In genomic region chr1:172240945-172241708, GRCm38 (mm10) we compare ENCODE assay signal across 13 mouse cellular contexts. TPM values are rescaled to one million over a fixed set of nuclear protein-coding genes. Genes with fewer than 3 reads are reported as not detected.
DNase-seq lines count a peak whose midpoint lies in the region; ATAC-seq and TF ChIP-seq lines count a peak whose summit lies in the region.
"Had no signal": no experiment of that assay in that cellular context is flagged by ENCODE, and none has a peak within 500 bp of the region (broad histone marks: within the 10 kb centered on the region; RNA-seq: fewer than 3 reads in every experiment).

No protein-coding gene starts in this region.

- H3K4me1 ChIP-seq in forebrain, embryonic 10.5 days, result peaks cover 45% of the 10 kb centered on the region
- H3K4me1 ChIP-seq in forebrain, postnatal 0 days (ENCODE audit: insufficient read depth), result no peaks in the 10 kb centered on the region
- peaks cover 15% of the 10 kb centered on the region for H3K4me1 ChIP-seq in heart, postnatal 0 days (ENCODE audit: control insufficient read depth, insufficient read depth)

- no peak for DNase-seq in forebrain, embryonic 10.5 days (ENCODE audit: extremely low spot score, low spot score)
- DNase-seq in forebrain, postnatal 0 days, result no peak
- peak; percentile 22 for DNase-seq in lung, postnatal 36 days
- DNase-seq in lung, postnatal 14 days, result no peak
- no peak for DNase-seq in heart, postnatal 0 days (ENCODE audit: low spot score)
- DNase-seq in layer of hippocampus, postnatal 14 days (ENCODE audit: low spot score in 2 of 2), result no peak
- DNase-seq in cerebellum, adult 11 months, result no peak
- DNase-seq: lung, adult 18-20 months had no signal

- no peaks in the 10 kb centered on the region for H3K9me3 ChIP-seq in forebrain, embryonic 10.5 days
- H3K9me3 ChIP-seq in forebrain, postnatal 0 days (ENCODE audit: low read length), result no peaks in the 10 kb centered on the region
- no peaks in the 10 kb centered on the region for H3K9me3 ChIP-seq in heart, postnatal 0 days (replicated peaks; ENCODE audit: control insufficient read depth, low read length)
- H3K9me3 ChIP-seq: embryonic facial prominence, embryonic 13.5 days; stomach, embryonic 15.5 days had no signal

- no peak for ATAC-seq in forebrain, postnatal 0 days
- ATAC-seq in heart, postnatal 0 days (ENCODE audit: insufficient read depth, low read depth), result no peak
- peak; percentile 72 for ATAC-seq in monocyte, adult 5-6 weeks (replicated peaks; ENCODE audit: insufficient number of reproducible peaks, low FRiP score, low TSS enrichment, poor library complexity, severe bottlenecking)
- ATAC-seq: inflammation-experienced regulatory T-cells, adult 6 months had no signal

- no peak for TF ChIP-seq EP300 in heart, postnatal 0 days (IDR thresholded peaks at IDR 0.05; ENCODE audit: low read depth)

- no peak overlapping the region for H3K4me2 ChIP-seq in forebrain, postnatal 0 days (ENCODE audit: low read depth)
- no peak overlapping the region for H3K4me2 ChIP-seq in heart, postnatal 0 days (ENCODE audit: low read depth, low read length)
- H3K4me2 ChIP-seq: embryonic facial prominence, embryonic 13.5 days; stomach, embryonic 15.5 days had no signal

- no peak for TF ChIP-seq CTCF in forebrain, postnatal 0 days (IDR thresholded peaks at IDR 0.05; ENCODE audit: low read depth)
- no peak for TF ChIP-seq CTCF in heart, postnatal 0 days (IDR thresholded peaks at IDR 0.05; ENCODE audit: low read depth)

- no peaks in the 10 kb centered on the region for H3K36me3 ChIP-seq in forebrain, embryonic 10.5 days (replicated peaks)
- no peaks in the 10 kb centered on the region for H3K36me3 ChIP-seq in forebrain, postnatal 0 days (ENCODE audit: insufficient read depth)
- H3K36me3 ChIP-seq in heart, postnatal 0 days (replicated peaks; ENCODE audit: control insufficient read depth, insufficient read depth, low read length), result no peaks in the 10 kb centered on the region
- H3K36me3 ChIP-seq: embryonic facial prominence, embryonic 13.5 days; stomach, embryonic 15.5 days had no signal

- no peak overlapping the region for H3K9ac ChIP-seq in forebrain, postnatal 0 days
- H3K9ac ChIP-seq in heart, postnatal 0 days (replicated peaks; ENCODE audit: low read depth, low read length), result no peak overlapping the region
- H3K9ac ChIP-seq: embryonic facial prominence, embryonic 13.5 days; stomach, embryonic 15.5 days had no signal

- WGBS in forebrain, embryonic 10.5 days, result 49% methylated on average over 6 of the region's 6 CpGs
- WGBS in forebrain, postnatal 0 days, result 30% methylated on average over 6 of the region's 6 CpGs
- WGBS in heart, postnatal 0 days, result 70% methylated on average over 6 of the region's 6 CpGs

- peaks cover 35% of the 10 kb centered on the region for H3K27me3 ChIP-seq in forebrain, embryonic 10.5 days (ENCODE audit: poor library complexity, severe bottlenecking)
- H3K27me3 ChIP-seq in forebrain, postnatal 0 days (ENCODE audit: insufficient read depth, low read length), result no peaks in the 10 kb centered on the region
- H3K27me3 ChIP-seq in heart, postnatal 0 days (ENCODE audit: control insufficient read depth, insufficient read depth, low read length), result no peaks in the 10 kb centered on the region; the same call in 1 of the 2 replicates

- peak overlapping the region; percentile 69 for H3K27ac ChIP-seq in forebrain, embryonic 10.5 days
- no peak overlapping the region; the same call in 1 of the 2 replicates for H3K27ac ChIP-seq in forebrain, postnatal 0 days (ENCODE audit: low read depth, low read length)
- H3K27ac ChIP-seq in heart, postnatal 0 days (ENCODE audit: low read depth), result peak overlapping the region; percentile 92
- H3K27ac ChIP-seq: embryonic facial prominence, embryonic 13.5 days; left cerebral cortex, adult 2 months; stomach, embryonic 15.5 days had no signal

- H3K4me3 ChIP-seq in forebrain, embryonic 10.5 days, result no peak overlapping the region
- H3K4me3 ChIP-seq in forebrain, postnatal 0 days (ENCODE audit: low read depth, low read length), result no peak overlapping the region
- H3K4me3 ChIP-seq in heart, postnatal 0 days (ENCODE audit: low read depth, low read length), result no peak overlapping the region
- H3K4me3 ChIP-seq: embryonic facial prominence, embryonic 13.5 days; left cerebral cortex, adult 2 months; stomach, embryonic 15.5 days had no signal

RNA-seq across cellular contexts. Expression of gene Atp1a4, which starts 17.1 kb away (rescaled TPM):
- polyA plus RNA-seq in forebrain, embryonic 10.5 days (2016; fragmentation: Nextera tagmentation; extraction: Ambion mirVana), result not detected in 2 replicates
- total RNA-seq in forebrain, postnatal 0 days (2014; rRNA removed), result not detected in 2 replicates
- not detected in 2 replicates for polyA plus RNA-seq in forebrain, postnatal 0 days (2015; fragmentation: Nextera tagmentation; extraction: Ambion mirVana)
- total RNA-seq in heart, postnatal 0 days (2014; rRNA removed; ENCODE audit: low replicate concordance), result not detected in 2 replicates
- 0.07 TPM in 2 replicates for polyA plus RNA-seq in heart, postnatal 0 days (2015; fragmentation: Nextera tagmentation; extraction: Ambion mirVana)
- total RNA-seq in monocyte, adult 5-6 weeks (2017), result 0.43 TPM in 1 of 3 replicates, not detected in the others
- not detected for total RNA-seq in layer of hippocampus, postnatal 14 days (2021)
- total RNA-seq: left cerebral cortex, adult 2 months had no signal
- polyA plus RNA-seq: embryonic facial prominence, embryonic 13.5 days; inflammation-experienced regulatory T-cells, adult 6 months; stomach, embryonic 15.5 days had no signal

RNA-seq across cellular contexts. Expression of gene Igsf8, which starts 20.3 kb away (rescaled TPM):
- 53.0 and 55.4 TPM in 2 replicates for polyA plus RNA-seq in forebrain, embryonic 10.5 days (2016; fragmentation: Nextera tagmentation; extraction: Ambion mirVana)
- total RNA-seq in forebrain, postnatal 0 days (2014; rRNA removed), result 117 and 136 TPM in 2 replicates
- 110 and 113 TPM in 2 replicates for polyA plus RNA-seq in forebrain, postnatal 0 days (2015; fragmentation: Nextera tagmentation; extraction: Ambion mirVana)
- total RNA-seq in heart, postnatal 0 days (2014; rRNA removed; ENCODE audit: low replicate concordance), result 22.1 and 30.8 TPM in 2 replicates
- 11.4 and 12.6 TPM in 2 replicates for polyA plus RNA-seq in heart, postnatal 0 days (2015; fragmentation: Nextera tagmentation; extraction: Ambion mirVana)
- 13.0 to 18.8 TPM (median 16.7 TPM) in 3 replicates for total RNA-seq in monocyte, adult 5-6 weeks (2017)
- 100 to 1,000 TPM; 185 to 195 TPM for total RNA-seq in layer of hippocampus, postnatal 14 days (2021)

RNA-seq across cellular contexts. Expression of gene Casq1, which starts 21.5 kb away (rescaled TPM):
- polyA plus RNA-seq in forebrain, embryonic 10.5 days (2016; fragmentation: Nextera tagmentation; extraction: Ambion mirVana), result 0.69 and 0.99 TPM in 2 replicates
- total RNA-seq in forebrain, postnatal 0 days (2014; rRNA removed), result 0.76 and 2.2 TPM in 2 replicates
- 3.3 and 3.5 TPM in 2 replicates for polyA plus RNA-seq in forebrain, postnatal 0 days (2015; fragmentation: Nextera tagmentation; extraction: Ambion mirVana)
- total RNA-seq in heart, postnatal 0 days (2014; rRNA removed; ENCODE audit: low replicate concordance), result 61.2 and 68.0 TPM in 2 replicates
- 60.3 and 65.0 TPM in 2 replicates for polyA plus RNA-seq in heart, postnatal 0 days (2015; fragmentation: Nextera tagmentation; extraction: Ambion mirVana)
- not detected in 3 replicates for total RNA-seq in monocyte, adult 5-6 weeks (2017)
- 1 to 10 TPM; 1.1 to 1.4 TPM for total RNA-seq in layer of hippocampus, postnatal 14 days (2021)
- polyA plus RNA-seq: inflammation-experienced regulatory T-cells, adult 6 months had no signal

RNA-seq across cellular contexts. Expression of gene Pea15a, which starts 34.5 kb away (rescaled TPM):
- polyA plus RNA-seq in forebrain, embryonic 10.5 days (2016; fragmentation: Nextera tagmentation; extraction: Ambion mirVana), result 282 and 292 TPM in 2 replicates
- total RNA-seq in forebrain, postnatal 0 days (2014; rRNA removed), result 265 and 281 TPM in 2 replicates
- 412 and 475 TPM in 2 replicates for polyA plus RNA-seq in forebrain, postnatal 0 days (2015; fragmentation: Nextera tagmentation; extraction: Ambion mirVana)
- 78.3 and 105 TPM in 2 replicates for total RNA-seq in heart, postnatal 0 days (2014; rRNA removed; ENCODE audit: low replicate concordance)
- 99.2 and 99.3 TPM in 2 replicates for polyA plus RNA-seq in heart, postnatal 0 days (2015; fragmentation: Nextera tagmentation; extraction: Ambion mirVana)
- 23.3 to 71.6 TPM (median 23.9 TPM) in 3 replicates for total RNA-seq in monocyte, adult 5-6 weeks (2017)
- 100 to 1,000 TPM; 360 to 376 TPM for total RNA-seq in layer of hippocampus, postnatal 14 days (2021)

RNA-seq across cellular contexts. Expression of gene Atp1a2, which starts 56.7 kb away (rescaled TPM):
- 0.86 and 2.0 TPM in 2 replicates for polyA plus RNA-seq in forebrain, embryonic 10.5 days (2016; fragmentation: Nextera tagmentation; extraction: Ambion mirVana)
- total RNA-seq in forebrain, postnatal 0 days (2014; rRNA removed), result 213 and 294 TPM in 2 replicates
- 54.4 and 75.2 TPM in 2 replicates for polyA plus RNA-seq in forebrain, postnatal 0 days (2015; fragmentation: Nextera tagmentation; extraction: Ambion mirVana)
- total RNA-seq in heart, postnatal 0 days (2014; rRNA removed; ENCODE audit: low replicate concordance), result 130 and 131 TPM in 2 replicates
- 27.1 and 29.0 TPM in 2 replicates for polyA plus RNA-seq in heart, postnatal 0 days (2015; fragmentation: Nextera tagmentation; extraction: Ambion mirVana)
- total RNA-seq in monocyte, adult 5-6 weeks (2017), result not detected in 3 replicates
- total RNA-seq in layer of hippocampus, postnatal 14 days (2021), result 100 to 1,000 TPM; 610 to 641 TPM

Comparison
In these comparisons a context has a peak if more than half of its experiments do, and no peak if none do; other contexts are left out.
1. RNA of gene Casq1, which starts 21.5 kb away (total RNA-seq): 61.2 to 68.0 TPM in heart, postnatal 0 days; 1.1 to 1.4 TPM in layer of hippocampus, postnatal 14 days, 0.76 to 2.2 TPM in forebrain, postnatal 0 days and not detected in monocyte, adult 5-6 weeks; every median in the first group is over 10 times any median in the second.